Mouse (Mus musculus): Measurements from ENCODE around the gene Fgfr2. TPM values are rescaled to one million over a fixed set of nuclear protein-coding genes. Genes with fewer than 3 reads are reported as not detected.

Gene Fgfr2
- polyA plus RNA-seq, 1 experiment from 2014 or later, result 92.5 TPM

- WGBS, result 61% methylated on average over 5 of the region's 5 CpGs
- no peaks in the 10 kb centered on the region for H3K27me3 ChIP-seq (ENCODE audit: insufficient read depth, poor library complexity, severe bottlenecking)
- no peak for DNase-seq (ENCODE audit: low spot score)
- 0 out of 2 replicates have a peak overlapping the region, but pooled peaks have one; percentile 65 for H3K27ac ChIP-seq
- peaks cover 27% of the 10 kb centered on the region for H3K4me1 ChIP-seq (replicated peaks)
- no peak overlapping the region for H3K4me3 ChIP-seq
- H3K36me3 ChIP-seq, result no peaks in the 10 kb centered on the region
- peaks cover 3% of the 10 kb centered on the region; the same call in 1 of the 2 replicates for H3K9me3 ChIP-seq
These were observed 697.1 kb downstream of the Fgfr2 start for GRCm38 (mm10) chr7:132426069-132426468.

GRCm38 (mm10) chr7:132425364-132425999, 697.7 kb downstream of the Fgfr2 start:
- no peaks in the 10 kb centered on the region for H3K9me3 ChIP-seq
- DNase-seq (ENCODE audit: low spot score), result no peak
- no peaks in the 10 kb centered on the region for H3K27me3 ChIP-seq (ENCODE audit: insufficient read depth, poor library complexity, severe bottlenecking)
- no peaks in the 10 kb centered on the region for H3K36me3 ChIP-seq
- 65% methylated on average over 11 of the region's 11 CpGs for WGBS
- H3K27ac ChIP-seq, result peak overlapping the region; percentile 65
- H3K4me1 ChIP-seq (replicated peaks), result peaks cover 27% of the 10 kb centered on the region
- no peak overlapping the region for H3K4me3 ChIP-seq

- Histone ChIP-seq H3K36me3 (no peaks in the 10 kb centered on the region), H3K4me3 (no peak overlapping the region), H3K27ac (peak overlapping the region; percentile 26; the same call in 1 of the 2 replicates), H3K4me1 (replicated peaks) (peaks cover 18% of the 10 kb centered on the region), H3K9me3 (0 out of 2 replicates have a peak, but pooled peaks cover 2% of the 10 kb centered on the region), H3K27me3 (ENCODE audit: insufficient read depth, poor library complexity, severe bottlenecking) (no peaks in the 10 kb centered on the region)
- 88% methylated on average over 5 of the region's 5 CpGs for WGBS
- no peak for DNase-seq (ENCODE audit: low spot score)
These were observed 699.6 kb downstream of the Fgfr2 start for GRCm38 (mm10) chr7:132423570-132423969.

- WGBS, result 90% methylated on average over 10 of the region's 10 CpGs
- no peaks in the 10 kb centered on the region for H3K36me3 ChIP-seq
These were observed 703.5 kb downstream of the Fgfr2 start for GRCm38 (mm10) chr7:132419378-132420255.

GRCm38 (mm10) chr7:132416866-132417265, 706.3 kb downstream of the Fgfr2 start:
- Histone ChIP-seq H3K27ac (peak overlapping the region; percentile 18; the same call in 1 of the 2 replicates), H3K9me3 (0 out of 2 replicates have a peak, but pooled peaks cover 2% of the 10 kb centered on the region), H3K4me1 (replicated peaks) (peaks cover 13% of the 10 kb centered on the region; the same call in 1 of the 2 replicates), H3K4me3 (no peak overlapping the region), H3K27me3 (ENCODE audit: insufficient read depth, poor library complexity, severe bottlenecking) (no peaks in the 10 kb centered on the region), H3K36me3 (no peaks in the 10 kb centered on the region)
- WGBS, result 73% methylated on average over 9 of the region's 9 CpGs
- no peak for DNase-seq (ENCODE audit: low spot score)

More at GRCm38 (mm10) chr7:132419378-132420255, 703.5 kb downstream of the Fgfr2 start:
- H3K4me1 ChIP-seq (replicated peaks), result peaks cover 4% of the 10 kb centered on the region; the same call in 1 of the 2 replicates
- no peak for DNase-seq (ENCODE audit: low spot score)
- H3K27me3 ChIP-seq (ENCODE audit: insufficient read depth, poor library complexity, severe bottlenecking), result no peaks in the 10 kb centered on the region
- H3K4me3 ChIP-seq, result no peak overlapping the region
- no peak overlapping the region for H3K27ac ChIP-seq
- H3K9me3 ChIP-seq, result 0 out of 2 replicates have a peak, but pooled peaks cover 2% of the 10 kb centered on the region

GRCm38 (mm10) chr7:132415866-132416265, 707.3 kb downstream of the Fgfr2 start:
- Histone ChIP-seq H3K4me1 (replicated peaks) (peaks cover 13% of the 10 kb centered on the region; the same call in 1 of the 2 replicates), H3K27me3 (ENCODE audit: insufficient read depth, poor library complexity, severe bottlenecking) (no peaks in the 10 kb centered on the region), H3K36me3 (no peaks in the 10 kb centered on the region), H3K27ac (no peak overlapping the region), H3K4me3 (no peak overlapping the region), H3K9me3 (0 out of 2 replicates have a peak, but pooled peaks cover 2% of the 10 kb centered on the region)
- DNase-seq (ENCODE audit: low spot score), result no peak

- H3K4me3 ChIP-seq, result no peak overlapping the region
- H3K9me3 ChIP-seq, result no peaks in the 10 kb centered on the region
- H3K27me3 ChIP-seq (ENCODE audit: insufficient read depth, poor library complexity, severe bottlenecking), result no peaks in the 10 kb centered on the region
- H3K4me1 ChIP-seq (replicated peaks), result peaks cover 13% of the 10 kb centered on the region; the same call in 1 of the 2 replicates
- 63% methylated on average over 2 of the region's 2 CpGs for WGBS
- DNase-seq (ENCODE audit: low spot score), result no peak
- H3K27ac ChIP-seq, result no peak overlapping the region
- H3K36me3 ChIP-seq, result no peaks in the 10 kb centered on the region
These were observed 710.6 kb downstream of the Fgfr2 start for GRCm38 (mm10) chr7:132412520-132412919.

GRCm38 (mm10) chr7:132411708-132412107, 711.4 kb downstream of the Fgfr2 start:
- Histone ChIP-seq H3K27me3 (ENCODE audit: insufficient read depth, poor library complexity, severe bottlenecking) (no peaks in the 10 kb centered on the region), H3K9me3 (no peaks in the 10 kb centered on the region), H3K36me3 (no peaks in the 10 kb centered on the region), H3K4me1 (replicated peaks) (0 out of 2 replicates have a peak, but pooled peaks cover 11% of the 10 kb centered on the region), H3K4me3 (no peak overlapping the region), H3K27ac (no peak overlapping the region)
- DNase-seq (ENCODE audit: low spot score), result no peak
- 81% methylated on average over 2 of the region's 2 CpGs for WGBS

- no peaks in the 10 kb centered on the region for H3K27me3 ChIP-seq (ENCODE audit: insufficient read depth, poor library complexity, severe bottlenecking)
- no peak overlapping the region for H3K4me3 ChIP-seq
- H3K4me1 ChIP-seq (replicated peaks), result peaks cover 13% of the 10 kb centered on the region
- no peak overlapping the region for H3K27ac ChIP-seq
- H3K36me3 ChIP-seq, result no peaks in the 10 kb centered on the region
- no peaks in the 10 kb centered on the region for H3K9me3 ChIP-seq
- WGBS, result 86% methylated on average over 4 of the region's 4 CpGs
- DNase-seq (ENCODE audit: low spot score), result no peak
These were observed 712.2 kb downstream of the Fgfr2 start for GRCm38 (mm10) chr7:132410958-132411357.

GRCm38 (mm10) chr7:132409890-132410289, 713.3 kb downstream of the Fgfr2 start:
- peaks cover 24% of the 10 kb centered on the region for H3K4me1 ChIP-seq (replicated peaks)
- H3K27me3 ChIP-seq (ENCODE audit: insufficient read depth, poor library complexity, severe bottlenecking), result no peaks in the 10 kb centered on the region
- H3K27ac ChIP-seq, result no peak overlapping the region
- DNase-seq (ENCODE audit: low spot score), result no peak
- H3K4me3 ChIP-seq, result no peak overlapping the region
- WGBS, result 91% methylated on average over 3 of the region's 3 CpGs
- H3K36me3 ChIP-seq, result no peaks in the 10 kb centered on the region
- no peaks in the 10 kb centered on the region for H3K9me3 ChIP-seq

GRCm38 (mm10) chr7:132402377-132403084, 720.6 kb downstream of the Fgfr2 start:
- Histone ChIP-seq H3K4me1 (replicated peaks) (peaks cover 40% of the 10 kb centered on the region), H3K9me3 (no peaks in the 10 kb centered on the region), H3K4me3 (no peak overlapping the region), H3K27ac (peak overlapping the region; percentile 87), H3K27me3 (ENCODE audit: insufficient read depth, poor library complexity, severe bottlenecking) (0 out of 2 replicates have a peak, but pooled peaks cover 4% of the 10 kb centered on the region), H3K36me3 (no peaks in the 10 kb centered on the region)
- 87% methylated on average over 10 of the region's 10 CpGs for WGBS
- DNase-seq (ENCODE audit: low spot score), result no peak

GRCm38 (mm10) chr7:132398487-132398886, 724.7 kb downstream of the Fgfr2 start:
- H3K36me3 ChIP-seq, result no peaks in the 10 kb centered on the region
- no peak overlapping the region for H3K4me3 ChIP-seq
- no peaks in the 10 kb centered on the region for H3K9me3 ChIP-seq
- 69% methylated on average over 3 of the region's 3 CpGs for WGBS
- DNase-seq (ENCODE audit: low spot score), result no peak
- 0 out of 2 replicates have a peak, but pooled peaks cover 4% of the 10 kb centered on the region for H3K27me3 ChIP-seq (ENCODE audit: insufficient read depth, poor library complexity, severe bottlenecking)
- peaks cover 18% of the 10 kb centered on the region for H3K4me1 ChIP-seq (replicated peaks)
- H3K27ac ChIP-seq, result no peak overlapping the region

Measured in hindbrain, embryonic 10.5 days (tissue).